Mouse (Mus musculus) limb, embryonic 10.5 days (tissue): ENCODE data around the gene Slc6a12. TPM values are rescaled to one million over a fixed set of nuclear protein-coding genes. Genes with fewer than 3 reads are reported as not detected.

ENCODE experiments used
- DNase-seq: peaks from one replicate; pipeline ENCODE4 v3.0.0-alpha.2; 2017; ENCODE audit warnings: low spot score
- H3K27ac ChIP-seq: fragments of 300-500 bp; sonication (generic); 2 replicates; pipeline ENCODE4 v1.5.1; 2016; ENCODE audit warnings: mild to moderate bottlenecking
- H3K27me3 ChIP-seq: fragments of 300-500 bp; sonication (generic); 2 replicates; pipeline ENCODE4 v1.6.1; 2016; ENCODE audit warnings: low read depth, mild to moderate bottlenecking; ENCODE audit not compliant: poor library complexity, severe bottlenecking
- H3K36me3 ChIP-seq: fragments of 300-500 bp; sonication (generic); 2 replicates; pipeline ENCODE4 v1.6.1; 2016; ENCODE audit warnings: mild to moderate bottlenecking, moderate library complexity
- H3K4me1 ChIP-seq: fragments of 300-500 bp; sonication (generic); 2 replicates; pipeline ENCODE4 v1.6.1; 2016
- H3K4me3 ChIP-seq: fragments of 300-500 bp; sonication (generic); 2 replicates; pipeline ENCODE4 v1.5.1; 2016; ENCODE audit warnings: mild to moderate bottlenecking, moderate library complexity
- H3K9me3 ChIP-seq: fragments of 300-500 bp; sonication (generic); replicated peaks from 2 replicates; pipeline ENCODE4 v1.6.1; 2016; ENCODE audit warnings: mild to moderate bottlenecking
- WGBS: fragments of 180-500 bp; shearing (Covaris S2); methylation state at CpG from one replicate; pipeline ENCODE4 v1.1.7; 2016; 5-methylcytosine and 5-hydroxymethylcytosine counted together
- microRNA-seq: library from miRNA; unstranded; fragments of <30 nt; microRNA quantifications from one replicate; pipeline ENCODE4, GENCODE M21; 2017
- polyA plus RNA-seq: library from polyadenylated mRNA; unstranded; fragments of >200 nt; fragmentation: Nextera tagmentation; extraction: Ambion mirVana; gene quantifications from 2 replicates; pipeline ENCODE4 v1.2.1, GENCODE M21; 2016

Gene Slc6a12
- polyA plus RNA-seq, 1 experiment from 2014 or later, result 0.55 TPM

- 95% methylated on average over 6 of the region's 6 CpGs for WGBS
- H3K9me3 ChIP-seq, result no peaks in the 10 kb centered on the region
- DNase-seq, result no peak
- H3K4me1 ChIP-seq, result no peaks in the 10 kb centered on the region
- no peak overlapping the region for H3K27ac ChIP-seq
- no peaks in the 10 kb centered on the region for H3K27me3 ChIP-seq
- no peaks in the 10 kb centered on the region for H3K36me3 ChIP-seq
- H3K4me3 ChIP-seq, result no peak overlapping the region
Observed at GRCm38 (mm10) chr6:121401140-121401539, 58.3 kb downstream of the Slc6a12 start.

GRCm38 (mm10) chr6:121401826-121402660, 59.2 kb downstream of the Slc6a12 start:
- DNase-seq, result no peak
- Histone ChIP-seq H3K36me3 (no peaks in the 10 kb centered on the region), H3K4me3 (no peak overlapping the region), H3K4me1 (no peaks in the 10 kb centered on the region), H3K9me3 (no peaks in the 10 kb centered on the region), H3K27me3 (no peaks in the 10 kb centered on the region), H3K27ac (no peak overlapping the region)
- WGBS, result 88% methylated on average over 14 of the region's 14 CpGs

GRCm38 (mm10) chr6:121402661-121403244, 59.9 kb downstream of the Slc6a12 start:
- no peak overlapping the region for H3K4me3 ChIP-seq
- no peak for DNase-seq
- no peak overlapping the region for H3K27ac ChIP-seq
- H3K36me3 ChIP-seq, result no peaks in the 10 kb centered on the region
- no peaks in the 10 kb centered on the region for H3K9me3 ChIP-seq
- 94% methylated on average over 8 of the region's 8 CpGs for WGBS
- peaks cover 5% of the 10 kb centered on the region; the same call in 1 of the 2 replicates for H3K4me1 ChIP-seq
- H3K27me3 ChIP-seq, result 0 out of 2 replicates have a peak, but pooled peaks cover 4% of the 10 kb centered on the region

- WGBS, result 95% methylated on average over 8 of the region's 8 CpGs
- H3K27me3 ChIP-seq, result peaks cover 15% of the 10 kb centered on the region
- H3K27ac ChIP-seq, result no peak overlapping the region
- no peak for DNase-seq
- H3K4me1 ChIP-seq, result peaks cover 6% of the 10 kb centered on the region; the same call in 1 of the 2 replicates
- no peaks in the 10 kb centered on the region for H3K36me3 ChIP-seq
- no peak overlapping the region for H3K4me3 ChIP-seq
- no peaks in the 10 kb centered on the region for H3K9me3 ChIP-seq
Observed at GRCm38 (mm10) chr6:121405311-121405710, 62.4 kb downstream of the Slc6a12 start.

GRCm38 (mm10) chr6:121407571-121408011, 64.7 kb downstream of the Slc6a12 start:
- H3K4me3 ChIP-seq, result no peak overlapping the region
- peaks cover 38% of the 10 kb centered on the region for H3K27me3 ChIP-seq
- DNase-seq, result no peak
- peaks cover 10% of the 10 kb centered on the region for H3K4me1 ChIP-seq
- 50% methylated on average over 5 of the region's 5 CpGs for WGBS
- no peaks in the 10 kb centered on the region for H3K9me3 ChIP-seq
- H3K36me3 ChIP-seq, result no peaks in the 10 kb centered on the region
- no peak overlapping the region; the same call in 1 of the 2 replicates for H3K27ac ChIP-seq

- Histone ChIP-seq H3K9me3 (no peaks in the 10 kb centered on the region), H3K4me3 (peak overlapping the region; percentile 44), H3K27ac (no peak overlapping the region), H3K36me3 (no peaks in the 10 kb centered on the region), H3K27me3 (peaks cover 66% of the 10 kb centered on the region), H3K4me1 (peaks cover 13% of the 10 kb centered on the region)
- peak; percentile 54 for DNase-seq
- WGBS, result 2% methylated on average over 44 of the region's 46 CpGs
Observed at GRCm38 (mm10) chr6:121412558-121413297, 69.9 kb downstream of the Slc6a12 start.

Small RNA genes lying within 50 kb of the gene (microRNA-seq; reads per million reads assigned to microRNA genes)
- gene Gm24855, result not detected

Other genes with a start within 250 kb of the Slc6a12 start
- gene Mical3, start 212.1 kb upstream of the Slc6a12 start, polyA plus RNA-seq, result 8.2 and 9.8 TPM in 2 replicates
- gene Pex26, start 159.4 kb upstream of the Slc6a12 start, polyA plus RNA-seq, result 8.9 and 10.3 TPM in 2 replicates
- 0.33 and 0.40 TPM in 2 replicates for gene Tuba8, start 132.4 kb upstream of the Slc6a12 start, polyA plus RNA-seq
- gene Usp18, start 97.2 kb upstream of the Slc6a12 start, polyA plus RNA-seq, result 0.21 and 0.99 TPM in 2 replicates
- 1.1 and 1.7 TPM in 2 replicates for gene Slc6a13, start 42.8 kb upstream of the Slc6a12 start, polyA plus RNA-seq
- gene Iqsec3, start 130.6 kb downstream of the Slc6a12 start, polyA plus RNA-seq, result 0.03 TPM in 2 replicates